Mouse (Mus musculus) ES-E14 (cell line): ENCODE measurements around the gene Ctrb1. TPM values are rescaled to one million over a fixed set of nuclear protein-coding genes. Genes with fewer than 3 reads are reported as not detected.
"Not testable (repeated sequence)": the region's sequence is repeated elsewhere in the genome, so short reads cannot be mapped to it uniquely, and the experiment has no call there.

Experiments
- DNase-seq: peaks from one replicate; pipeline ENCODE4 v3.0.0-alpha.2; 2013; ENCODE audit warnings: low read depth, low spot score
- H3K27ac ChIP-seq: 2 replicates; pipeline ENCODE4 v1.5.1; 2012; ENCODE audit warnings: low read depth, mild to moderate bottlenecking, low read length, moderate library complexity, mixed read lengths; ENCODE audit not compliant: poor library complexity, insufficient read depth, severe bottlenecking
- H3K36me3 ChIP-seq: 2 replicates; pipeline ENCODE4 v1.6.1; 2012; ENCODE audit warnings: mild to moderate bottlenecking, low read length, moderate library complexity, mixed read lengths; ENCODE audit not compliant: control insufficient read depth, poor library complexity, insufficient read depth, severe bottlenecking
- H3K4me1 ChIP-seq, 2 experiments: fragments of 150-350 bp in 1 of 2; sonication (generic) in 1 of 2; 2 replicates each; pipeline ENCODE4 v1.6.1; 2012; ENCODE audit warnings: low read length in 2 of 2, mild to moderate bottlenecking in 1 of 2, mixed read lengths in 1 of 2; ENCODE audit not compliant: control insufficient read depth in 2 of 2, insufficient read depth in 2 of 2, poor library complexity in 1 of 2
- H3K4me3 ChIP-seq, 2 experiments: fragments of 150-350 bp in 1 of 2; sonication (generic) in 1 of 2; 2 replicates each; pipeline ENCODE4 v1.5.1; 2012; ENCODE audit warnings: low read length in 2 of 2, low read depth in 1 of 2, mild to moderate bottlenecking in 1 of 2, mixed read lengths in 1 of 2; ENCODE audit not compliant: insufficient read depth in 1 of 2, poor library complexity in 1 of 2, severe bottlenecking in 1 of 2
- H3K9ac ChIP-seq: 2 replicates; pipeline ENCODE4 v1.6.1; 2012; ENCODE audit warnings: low read depth, mild to moderate bottlenecking, low read length, mixed read lengths; ENCODE audit not compliant: poor library complexity, insufficient read depth, severe bottlenecking
- H3K9me3 ChIP-seq: fragments of 150-350 bp; sonication (generic); 2 replicates; pipeline ENCODE4 v1.6.1; 2012; ENCODE audit warnings: low read depth, mild to moderate bottlenecking, low read length; ENCODE audit not compliant: control insufficient read depth, insufficient read depth
- CHD2 ChIP-seq: IDR thresholded peaks from 2 replicates; pipeline ENCODE4 v1.6.1; 2014; ENCODE audit warnings: mild to moderate bottlenecking, low read depth, low read length, inconsistent platforms
- HCFC1 ChIP-seq: IDR thresholded peaks from 2 replicates; pipeline ENCODE4 v1.6.1; 2012; ENCODE audit warnings: low read length, inconsistent platforms, borderline replicate concordance; ENCODE audit not compliant: insufficient read depth
- MAFK ChIP-seq: IDR thresholded peaks from 2 replicates; pipeline ENCODE4 v1.6.1; 2014; ENCODE audit warnings: mild to moderate bottlenecking, low read depth, low read length, inconsistent platforms; ENCODE audit not compliant: insufficient read depth
- ZC3H11A ChIP-seq: IDR thresholded peaks from 2 replicates; pipeline ENCODE4 v1.6.1; 2012; ENCODE audit warnings: low read depth, mild to moderate bottlenecking, inconsistent platforms, low read length, borderline replicate concordance
- ZNF384 ChIP-seq: IDR thresholded peaks from 2 replicates; pipeline ENCODE4 v1.6.1; 2012; ENCODE audit warnings: low read depth, low read length, inconsistent platforms
- in situ Hi-C, 2 experiments: fragments of 600-800 bp; cut with MboI; formaldehyde crosslinking; loops; one replicate each; pipeline ENCODE4 v1.15.1; 2025; ENCODE audit warnings: low sequenced_read_pairs in 2 of 2, inconsistent platforms in 1 of 2; ENCODE audit not compliant: unreplicated experiment in 2 of 2
- total RNA-seq: library from RNA; depleted of rRNA; stranded (reverse); fragments of 300-350 nt; gene quantifications from 2 replicates; pipeline ENCODE4 v1.2.3, GENCODE M21; 2012

Ctrb1 gene
- total RNA-seq, 1 experiment, result 0.22 TPM

DNA sequence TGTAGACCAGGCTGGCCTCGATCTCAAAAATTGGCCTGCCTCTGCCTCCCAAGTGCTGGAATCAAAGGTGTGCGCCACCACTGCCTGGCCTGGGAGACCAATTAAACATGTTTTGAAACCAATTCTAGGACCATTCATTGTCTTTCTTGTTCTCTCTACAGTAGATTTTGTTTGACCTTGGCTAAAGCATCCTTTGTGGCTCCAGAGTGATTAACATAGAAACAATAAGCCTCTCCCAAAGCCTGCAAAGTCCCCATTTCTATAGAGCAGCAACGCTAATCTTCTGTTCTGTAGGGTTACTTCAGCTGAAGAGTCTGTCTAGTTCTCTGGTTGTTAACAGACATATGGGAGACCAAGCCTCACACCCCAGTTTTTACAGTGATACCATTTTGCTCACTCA is 40.2 kb downstream of the Ctrb1 start:
- no peak for DNase-seq
- Histone ChIP-seq H3K4me1 (peaks cover 13 to 19% of the 10 kb centered on the region in 2 experiments), H3K9ac (no peak overlapping the region), H3K27ac (peak overlapping the region; percentile 67; the same call in 1 of the 2 replicates), H3K36me3 (no peaks in the 10 kb centered on the region), H3K9me3 (no peaks in the 10 kb centered on the region), H3K4me3 (no peak overlapping the region)
- in situ Hi-C loops, result no loop called here
- no peak for TF ChIP-seq ZC3H11A
- no peak for TF ChIP-seq ZNF384
- 0 out of 2 replicates have a peak, but pooled peaks have one; percentile 38 for TF ChIP-seq CHD2
- no peak for TF ChIP-seq HCFC1

DNA sequence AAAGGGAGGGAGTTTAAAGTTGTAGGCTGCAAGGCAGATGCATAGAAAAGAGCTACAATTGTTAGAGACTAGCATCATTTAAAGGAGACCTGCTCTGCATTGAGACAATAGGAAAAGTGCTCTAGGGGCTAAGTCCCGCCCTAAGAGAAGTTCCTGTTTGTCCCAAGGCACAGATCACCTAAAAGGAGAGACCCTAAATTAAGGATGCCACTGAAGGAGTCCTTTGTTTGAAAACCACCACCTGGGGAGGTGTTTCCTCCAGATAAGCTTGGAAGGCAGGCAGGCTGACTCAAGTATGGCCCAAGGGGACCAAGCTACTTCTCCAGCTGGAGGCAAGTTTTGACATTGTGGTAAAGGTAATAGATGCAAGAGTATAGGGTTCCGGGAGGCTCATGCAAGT is 42.0 kb downstream of the Ctrb1 start:
- peak overlapping the region; percentile 65 for H3K27ac ChIP-seq
- peaks cover 13 to 17% of the 10 kb centered on the region in 2 experiments for H3K4me1 ChIP-seq
- no peak for TF ChIP-seq ZC3H11A
- H3K9me3 ChIP-seq, result no peaks in the 10 kb centered on the region
- H3K9ac ChIP-seq, result no peak overlapping the region
- peak; percentile 79 for DNase-seq
- in situ Hi-C loops, result no loop called here
- H3K4me3 ChIP-seq, result no peak overlapping the region
- H3K36me3 ChIP-seq, result no peaks in the 10 kb centered on the region

GRCm38 (mm10) chr8:111645715-111646114 is 45.1 kb downstream of the Ctrb1 start:
- H3K4me3 ChIP-seq, result no peak overlapping the region
- no peak for DNase-seq
- peaks cover 11 to 14% of the 10 kb centered on the region in 2 experiments for H3K4me1 ChIP-seq
- in situ Hi-C loops, result no loop called here
- H3K9ac ChIP-seq, result peak overlapping the region; percentile 49; the same call in 1 of the 2 replicates
- H3K27ac ChIP-seq, result no peak overlapping the region
- TF ChIP-seq MAFK (no peak), HCFC1 (no peak), ZNF384 (no peak), ZC3H11A (no peak), CHD2 (no peak)
- H3K9me3 ChIP-seq, result no peaks in the 10 kb centered on the region
- no peaks in the 10 kb centered on the region for H3K36me3 ChIP-seq

GRCm38 (mm10) chr8:111644286-111645051 is 46.3 kb downstream of the Ctrb1 start:
- TF ChIP-seq ZNF384, result peak; percentile 90
- Histone ChIP-seq H3K4me3 (peak overlapping the region; percentile 90 to 95; a peak in 3 of 4 replicates), H3K4me1 (peaks cover 6 to 12% of the 10 kb centered on the region in 2 experiments), H3K9ac (peak overlapping the region; percentile 43; the same call in 1 of the 2 replicates)
- H3K9me3 ChIP-seq, H3K27ac ChIP-seq, DNase-seq, H3K36me3 ChIP-seq, in situ Hi-C loops: not testable (repeated sequence)
